Mouse (Mus musculus) left cerebral cortex, postnatal 36 days (tissue): Measurements from ENCODE around the gene Akap1. TPM values are rescaled to one million over a fixed set of nuclear protein-coding genes. Genes with fewer than 3 reads are reported as not detected.
A peak's percentile ranks its signal among the peaks of the same experiment; 100 is the strongest.
"Not testable (repeated sequence)": the region's sequence is repeated elsewhere in the genome, so short reads cannot be mapped to it uniquely, and the experiment has no call there.

Source experiments
- DNase-seq, 2 experiments: peaks; one replicate each; pipeline ENCODE4 v3.0.0; 2021 to 2022; ENCODE audit warnings: low spot score in 2 of 2, mixed read lengths in 1 of 2
- intact Hi-C: fragments of 180-260 bp; cut with DNase I; formaldehyde crosslinking; loops from one replicate; pipeline ENCODE4 v1.15.1; 2025
- total RNA-seq, 2 experiments: library from RNA; stranded (reverse); gene quantifications; 2 replicates each; pipeline ENCODE4 v1.2.3; 2021

Akap1 gene
- 10 to 100 TPM; 41.6 to 43.1 TPM for total RNA-seq

- intact Hi-C loops, result no loop called here
- peak; percentile 95 to 98 for DNase-seq
Observed at GRCm38 (mm10) chr11:88864458-88865197, at the start of gene Akap1. Gene Akap1, minus strand, starts transcription at chr11:88864586.

GRCm38 (mm10) chr11:88909388-88910036 is 45.1 kb upstream of the Akap1 start:
- intact Hi-C loops, result loop anchor here (5.0 kb wide), 1 partner anchor 63 kb away; the partner anchor contains the start of gene Coil
- no peak for DNase-seq

- intact Hi-C loops, result loop anchor here (5.0 kb wide), 1 partner anchor 64 kb away; the partner anchor contains the start of gene Coil
- peak in 1 of 2 experiments; percentile 31 for DNase-seq
Observed at GRCm38 (mm10) chr11:88908557-88909211, 44.3 kb upstream of the Akap1 start.

GRCm38 (mm10) chr11:88907886-88908285 is 43.5 kb upstream of the Akap1 start:
- no peak for DNase-seq

DNA sequence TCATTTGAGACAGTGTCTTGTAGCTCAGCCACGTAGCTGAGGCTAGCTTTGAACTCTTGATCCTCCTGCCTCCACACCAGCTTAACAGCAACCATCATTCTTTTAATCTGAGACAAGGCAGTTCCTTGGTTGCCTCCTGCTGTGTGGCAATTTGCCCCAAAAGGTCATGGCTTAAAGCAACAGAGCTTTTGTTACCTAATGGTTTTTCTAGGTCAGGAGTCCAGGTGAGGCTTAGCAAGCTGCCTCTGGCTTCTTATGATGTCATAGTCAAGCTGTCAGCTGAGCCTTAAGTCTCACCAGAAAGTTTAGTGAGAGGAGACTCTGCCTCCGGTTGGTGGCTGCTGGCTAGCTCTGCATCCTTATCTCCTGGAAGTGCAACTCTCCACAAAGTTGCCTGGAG is 41.2 kb upstream of the Akap1 start:
- intact Hi-C loops, result loop anchor here (5.0 kb wide), 1 partner anchor 67 kb away; the partner anchor contains the start of gene Coil
- no peak for DNase-seq

More at GRCm38 (mm10) chr11:88907886-88908285, 43.5 kb upstream of the Akap1 start:
- intact Hi-C loops, result loop anchor here (5.0 kb wide), 1 partner anchor 64 kb away; the partner anchor contains the start of gene Coil

GRCm38 (mm10) chr11:88904080-88904479 is 39.7 kb upstream of the Akap1 start:
- no peak for DNase-seq
- intact Hi-C loops, result no loop called here

DNA sequence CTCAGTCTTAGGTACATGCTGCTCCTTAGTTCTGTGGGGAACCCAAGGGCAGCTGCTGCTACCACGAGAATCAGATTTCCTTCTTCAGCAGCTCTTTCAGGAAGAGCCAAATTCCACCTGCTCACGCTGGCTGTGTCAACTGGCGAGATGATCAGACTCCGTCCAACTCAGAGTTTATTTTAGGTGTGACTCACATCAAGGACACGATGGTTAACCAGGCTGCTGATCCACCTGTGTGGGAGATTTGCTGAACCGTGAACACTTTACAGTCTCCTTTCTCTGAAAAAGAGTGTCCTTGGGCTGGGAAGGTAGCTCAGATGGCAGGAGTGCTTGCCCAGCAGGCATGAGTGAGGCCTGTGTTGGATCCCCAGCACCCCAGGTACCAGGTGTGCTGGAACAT is 38.4 kb upstream of the Akap1 start:
- DNase-seq, result no peak
- intact Hi-C loops, result no loop called here

DNA sequence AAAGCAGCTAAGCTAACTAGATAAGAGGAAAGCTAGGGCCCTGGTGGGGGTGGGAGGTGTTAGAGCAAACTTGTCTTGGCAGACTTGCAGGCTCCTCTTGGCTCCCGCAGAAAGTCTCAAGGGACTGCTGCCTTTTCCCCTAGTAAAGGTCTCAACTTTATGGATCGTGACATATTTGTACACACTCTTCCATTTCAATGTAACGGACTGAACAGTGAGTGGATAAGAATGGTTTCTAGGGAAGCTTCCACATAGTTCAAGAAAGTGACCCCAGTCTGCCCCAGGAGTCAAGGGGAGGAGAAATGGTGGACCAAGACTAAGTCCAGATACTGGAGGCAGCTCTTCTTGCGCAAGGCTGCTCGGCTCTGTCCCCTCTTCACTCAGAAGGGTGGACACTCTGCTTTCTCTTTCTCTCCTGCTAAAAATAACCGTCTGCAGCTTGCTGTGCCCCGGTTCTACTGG is 37.0 kb upstream of the Akap1 start:
- no peak for DNase-seq
- intact Hi-C loops, result no loop called here

- intact Hi-C loops, result no loop called here
- no peak for DNase-seq
Observed at GRCm38 (mm10) chr11:88899561-88899960, 35.2 kb upstream of the Akap1 start.

GRCm38 (mm10) chr11:88898380-88898763 is 34.0 kb upstream of the Akap1 start:
- intact Hi-C loops, result no loop called here
- DNase-seq, result no peak

GRCm38 (mm10) chr11:88897624-88898379 is 33.4 kb upstream of the Akap1 start:
- no peak for DNase-seq
- intact Hi-C loops, result no loop called here

DNA sequence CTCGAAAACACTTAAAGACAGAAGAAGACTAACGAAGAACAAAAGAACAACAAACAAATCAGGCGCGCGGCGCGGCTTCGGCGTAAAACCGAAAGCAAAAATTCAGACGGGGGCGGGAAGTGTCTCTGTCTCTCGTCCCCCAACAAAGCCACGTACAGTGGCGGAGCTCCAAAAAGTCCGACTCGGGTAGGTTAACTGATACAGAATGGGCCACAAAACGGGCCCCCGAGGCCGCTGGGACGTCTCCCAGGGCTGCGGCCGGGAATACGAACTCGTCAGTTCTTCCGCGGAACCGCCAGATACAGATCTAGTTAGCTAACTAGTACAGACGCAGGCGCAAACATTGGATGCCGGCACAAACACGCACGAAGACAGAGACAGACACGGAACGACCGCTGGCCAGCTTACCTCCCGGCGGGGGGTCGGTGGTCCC is 31.4 kb upstream of the Akap1 start:
- intact Hi-C loops, result not testable (repeated sequence)
- peak; percentile 44 to 54 for DNase-seq

GRCm38 (mm10) chr11:88895235-88895634 is 30.8 kb upstream of the Akap1 start:
- DNase-seq, result peak in 1 of 2 experiments; percentile 21
- intact Hi-C loops, result not testable (repeated sequence)

DNA sequence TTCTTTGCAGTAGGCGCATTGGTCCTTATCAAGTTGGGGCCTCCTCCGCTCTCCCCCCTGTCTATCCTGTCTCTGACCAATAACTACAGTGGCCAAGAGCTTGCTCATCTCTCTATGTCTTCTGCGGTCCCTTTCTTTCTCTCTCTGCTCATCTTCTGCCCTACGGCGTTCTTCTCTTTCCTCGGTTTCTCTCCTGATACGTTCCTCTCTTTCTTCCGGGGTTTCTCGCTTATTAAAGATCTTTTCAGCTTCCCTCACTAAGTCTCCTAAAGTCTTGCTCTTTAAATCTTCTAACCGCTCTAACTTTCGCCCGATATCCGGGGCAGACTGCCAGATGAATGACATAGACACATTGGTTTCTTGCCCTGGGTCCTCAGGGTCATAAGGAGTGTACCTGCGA is 29.9 kb upstream of the Akap1 start:
- DNase-seq, intact Hi-C loops: not testable (repeated sequence)

GRCm38 (mm10) chr11:88893501-88893900 is 29.1 kb upstream of the Akap1 start:
- intact Hi-C loops, DNase-seq: not testable (repeated sequence)

DNA sequence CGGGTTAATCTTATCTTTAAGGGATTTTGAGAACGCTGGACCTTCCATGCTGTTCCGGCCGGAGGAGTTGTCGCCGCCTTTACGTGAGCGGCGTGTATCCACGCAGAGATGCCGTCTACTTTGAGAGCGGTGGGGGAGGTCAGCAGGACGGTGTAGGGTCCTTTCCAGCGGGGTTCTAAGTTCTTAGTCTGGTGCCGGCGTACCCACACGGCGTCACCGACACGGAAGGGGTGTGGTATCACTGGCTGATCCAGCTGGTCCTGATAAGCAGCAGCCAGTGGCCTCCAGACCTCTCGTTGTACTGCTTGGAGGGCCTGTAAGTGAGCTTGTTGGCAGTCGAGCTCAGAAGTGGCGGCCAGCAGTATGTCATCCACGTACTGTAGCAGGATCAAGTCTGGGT is 28.4 kb upstream of the Akap1 start:
- intact Hi-C loops, result not testable (repeated sequence)
- peak; percentile 12 to 19 for DNase-seq

DNA sequence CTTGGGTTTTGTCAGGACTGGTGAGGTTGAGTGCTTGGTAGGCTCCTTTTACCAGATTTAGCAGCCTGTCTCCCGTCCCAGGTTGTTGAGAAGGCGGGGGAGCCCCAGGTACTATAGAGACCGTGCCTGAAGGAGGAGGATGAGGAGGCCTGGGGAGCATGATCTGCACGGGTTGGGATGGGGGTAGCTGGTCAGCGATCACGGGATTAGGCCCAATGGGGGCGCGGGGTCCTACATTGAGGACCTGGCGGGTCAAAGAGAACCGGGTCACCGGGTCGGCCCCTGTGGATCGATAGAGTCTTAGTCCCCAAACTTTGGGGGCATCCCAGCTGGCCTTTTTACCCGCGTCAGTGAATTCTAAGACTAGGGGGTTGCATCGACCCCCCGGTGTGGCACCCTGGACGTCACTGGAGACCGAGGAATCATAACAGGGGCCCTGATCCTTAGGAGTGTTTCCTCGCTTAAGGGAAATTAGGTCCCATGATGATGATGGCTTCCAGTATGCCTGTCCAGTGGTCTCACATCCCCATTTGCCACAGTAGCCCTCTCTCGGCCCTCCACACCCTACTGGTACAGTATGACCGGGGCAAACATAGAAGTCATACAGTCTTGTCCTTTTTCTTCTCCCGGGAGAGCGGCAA is 27.7 kb upstream of the Akap1 start:
- intact Hi-C loops, result not testable (repeated sequence)
- DNase-seq, result peak; percentile 53 to 63

DNA sequence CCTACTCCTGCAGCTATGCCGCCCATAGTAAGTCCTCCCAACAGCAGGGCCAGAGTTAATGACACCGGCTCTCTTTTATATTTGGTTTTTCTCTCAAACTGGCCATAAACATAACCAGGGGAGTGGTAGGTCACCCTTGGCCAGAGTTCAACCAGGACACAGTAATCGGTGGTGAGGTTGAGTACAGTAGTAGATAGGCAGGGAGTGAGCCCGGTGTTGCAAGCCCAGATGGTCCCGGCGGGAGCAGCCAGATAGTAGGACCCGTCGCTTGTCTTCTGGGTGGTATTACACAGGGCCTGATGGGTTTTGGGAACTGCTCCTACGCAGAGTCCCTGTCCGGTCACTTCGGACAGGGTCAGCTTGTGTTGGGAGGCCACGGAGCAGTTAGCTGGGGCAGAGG is 27.1 kb upstream of the Akap1 start:
- intact Hi-C loops, result not testable (repeated sequence)
- peak; percentile 23 to 26 for DNase-seq

- DNase-seq, result peak in 1 of 2 experiments; percentile 13
- intact Hi-C loops, result not testable (repeated sequence)
Observed at GRCm38 (mm10) chr11:88890904-88891303, 26.5 kb upstream of the Akap1 start.
